Mouse (Mus musculus): Measurements from ENCODE around the gene Med25.

DNA sequence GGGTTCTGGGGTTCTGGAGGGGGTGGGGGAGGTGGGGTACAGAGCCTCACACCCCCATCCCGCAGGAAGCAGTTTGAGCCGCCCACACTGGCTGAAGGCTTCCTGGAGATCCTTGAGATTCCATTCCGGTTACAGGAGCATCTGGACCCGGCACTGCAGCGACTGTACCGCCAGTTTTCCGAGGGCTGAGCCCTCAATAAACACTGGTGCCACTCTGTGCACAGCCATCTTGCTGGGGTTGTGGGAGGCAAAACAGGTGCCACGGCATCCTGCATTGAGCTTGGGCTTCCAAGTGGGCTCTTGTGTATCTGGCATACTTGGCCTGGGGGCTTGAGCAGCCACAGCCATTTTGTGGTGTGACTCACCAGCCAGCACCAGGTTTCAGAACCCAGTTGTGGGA is 30.1 kb downstream of the Med25 start:
- TF ChIP-seq CTCF (IDR thresholded peaks at IDR 0.05; ENCODE audit: control insufficient read depth, insufficient read depth, insufficient replicate concordance, low read depth, low read length) (no peak), POLR2A (IDR thresholded peaks at IDR 0.05; ENCODE audit: control insufficient read depth, low read depth, low read length) (no peak)
